Mouse (Mus musculus): Measurements from ENCODE around the gene Ywhab.

DNA sequence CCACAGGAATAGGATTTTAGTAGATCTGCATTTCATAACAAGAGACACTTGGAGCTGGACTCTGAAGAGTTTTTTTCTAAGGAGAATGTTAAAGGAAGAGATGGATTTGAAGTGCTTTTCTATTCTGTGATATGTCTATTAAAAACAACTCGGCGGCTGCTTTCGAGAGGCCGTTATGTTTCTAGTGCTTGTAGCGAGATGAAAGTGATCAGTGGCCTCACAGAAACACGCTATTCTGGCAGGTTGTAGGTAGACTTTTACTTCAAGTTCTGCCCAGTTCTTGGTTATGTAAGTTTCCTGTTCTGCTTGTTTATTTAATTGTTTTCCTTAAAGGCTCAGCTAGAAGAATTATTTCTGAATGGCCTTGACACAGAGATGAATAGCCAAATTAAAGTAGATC is 4.2 kb downstream of the Ywhab start:
- TF ChIP-seq CTCF (IDR thresholded peaks at IDR 0.05; ENCODE audit: borderline replicate concordance, insufficient read depth, low read depth, low read length) (no peak), POLR2A (IDR thresholded peaks at IDR 0.05; ENCODE audit: borderline replicate concordance, insufficient read depth, low read length) (no peak)

Measured in cerebellum, adult 2 months (tissue).